Mouse (Mus musculus) kidney, adult 18-20 months (tissue): ENCODE measurements around the gene Acad8.

Experiments
- DNase-seq: peaks from one replicate; pipeline ENCODE4 v3.0.0; 2021

Acad8 gene

DNA sequence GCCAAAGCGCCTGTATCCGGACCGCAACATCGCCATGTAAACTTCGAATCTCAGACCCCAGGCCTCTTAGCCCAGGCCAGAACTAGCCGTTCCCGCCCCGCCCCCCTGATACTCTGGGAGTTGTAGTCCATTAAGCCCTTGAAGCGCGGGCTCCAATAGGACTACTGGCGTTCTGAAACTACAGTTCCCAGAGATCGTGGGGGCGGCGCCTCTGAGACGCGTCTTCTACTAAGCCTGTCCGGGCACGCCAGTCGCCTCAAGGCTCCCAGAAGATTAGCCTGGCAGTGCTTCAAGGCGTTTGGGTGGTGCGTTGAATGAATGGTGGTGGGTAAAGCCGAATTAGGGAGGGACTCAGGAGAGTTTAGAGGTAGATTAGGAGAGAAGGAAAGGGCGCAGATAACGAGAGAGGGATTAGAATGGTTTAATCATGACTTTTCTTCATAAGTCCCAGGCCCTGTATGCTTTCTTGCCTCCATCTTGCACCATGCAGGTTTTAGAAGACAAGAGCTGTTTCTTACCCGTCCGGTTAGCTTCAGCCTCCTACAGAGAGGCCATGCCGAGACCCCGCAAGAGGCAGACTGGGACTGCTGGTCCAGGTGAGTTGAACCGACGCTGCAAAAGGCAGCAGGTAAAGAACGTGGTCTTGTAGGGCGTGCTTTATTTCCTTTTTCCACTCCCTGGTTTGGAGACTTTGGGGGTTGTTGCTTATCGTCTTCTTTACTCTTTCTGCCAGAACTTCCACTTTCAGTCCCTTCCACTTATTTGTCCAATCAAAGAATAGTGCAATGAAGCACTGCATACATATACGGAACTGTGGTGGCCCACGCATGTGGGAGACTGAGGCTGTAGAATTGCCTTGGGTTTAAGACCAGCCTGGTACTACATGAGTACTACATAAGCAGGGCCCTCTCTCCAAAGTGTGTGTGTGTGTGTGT, at the start of gene Acad8, which contains the start of gene Thyn1:
Gene Acad8, minus strand, starts transcription at position 106 of the 935 bp plus-strand sequence.
Gene Thyn1, plus strand, starts transcription at position 250 of the 935 bp plus-strand sequence.
- DNase-seq, result peak; percentile 95

DNA sequence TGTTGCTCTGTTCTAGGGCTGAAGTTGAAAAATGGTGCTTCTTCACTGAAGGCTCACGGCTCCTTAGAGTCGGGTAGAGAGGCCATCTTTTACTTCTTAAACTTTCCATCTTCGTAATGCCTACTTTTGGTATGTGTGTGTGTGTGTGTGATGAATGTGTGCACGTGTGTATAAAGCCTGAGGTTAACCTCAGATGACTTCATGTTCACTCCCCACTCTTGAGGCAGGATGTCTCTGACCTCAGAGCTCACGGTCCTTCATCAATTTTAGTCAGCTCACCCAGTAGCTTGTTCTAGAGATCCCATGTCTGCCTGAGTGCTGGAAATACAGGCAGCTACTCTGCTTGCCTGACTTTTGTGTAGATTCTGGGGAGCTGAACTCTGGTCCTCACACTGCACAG, 44.5 kb upstream of the Acad8 start:
- no peak for DNase-seq

DNA sequence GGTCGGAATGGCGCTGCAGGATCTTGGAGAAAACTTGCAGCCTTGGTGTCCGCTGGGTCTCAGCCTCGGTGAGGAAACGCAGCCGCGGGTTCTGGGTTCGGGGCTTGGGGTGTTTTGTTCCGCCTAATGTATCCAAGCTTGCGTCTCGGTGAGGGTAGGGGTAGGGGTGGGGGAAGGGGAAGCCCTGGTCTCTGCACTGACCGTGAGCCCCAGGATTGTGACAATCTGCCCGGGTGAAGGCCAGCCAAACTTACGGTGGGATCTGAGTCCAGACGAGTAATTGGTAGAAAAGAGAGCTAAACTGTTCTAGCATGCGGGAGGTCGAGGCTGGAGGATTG, 31.4 kb upstream of the Acad8 start:
- DNase-seq, result no peak

DNA sequence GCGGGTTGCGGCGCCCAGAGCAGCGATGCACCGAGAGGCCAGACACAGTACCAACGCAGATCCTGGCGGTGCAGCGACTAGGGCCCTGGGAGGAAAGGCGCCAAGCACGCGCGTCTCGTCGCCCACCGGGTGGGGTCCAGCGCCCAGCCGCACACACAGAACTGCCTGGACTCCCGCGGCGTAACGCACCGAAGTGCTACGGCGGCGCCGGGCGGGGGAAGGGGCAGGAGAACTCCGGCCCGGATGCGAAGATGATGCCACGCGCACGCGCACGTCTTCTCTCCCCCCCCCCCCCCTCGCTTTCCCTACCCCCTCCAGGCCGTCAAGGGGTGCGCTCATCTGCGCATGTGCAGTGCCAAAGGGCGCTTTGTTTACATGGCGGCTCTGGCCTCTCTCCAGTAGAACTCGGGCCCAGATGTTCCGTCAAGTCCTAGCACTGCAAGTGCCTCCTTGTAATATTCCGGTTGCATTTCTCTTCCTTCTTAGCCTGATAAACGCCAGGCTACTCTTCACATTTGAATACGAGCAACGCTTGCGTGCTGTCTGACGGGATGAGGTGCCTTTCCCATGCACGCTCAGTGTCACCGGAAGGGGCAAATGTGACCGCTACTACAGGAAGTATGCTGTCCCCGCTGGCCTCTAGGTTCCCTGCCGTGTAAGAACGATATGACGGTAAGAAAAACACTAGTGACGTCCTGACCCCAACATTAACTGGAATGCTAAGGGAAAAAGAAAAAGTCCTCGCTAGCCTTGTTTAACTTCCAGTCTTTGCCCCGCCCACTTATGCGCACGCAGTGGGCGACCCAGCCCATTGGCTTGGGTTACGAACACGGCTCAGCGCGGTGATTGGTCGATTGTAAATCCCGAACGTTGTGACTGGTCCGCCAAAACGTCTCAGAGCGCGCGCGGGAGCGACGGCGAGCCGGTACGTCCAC, 30.7 kb upstream of the Acad8 start, which contains the start of the genes Vps26b and Ncapd3:
Gene Vps26b, minus strand, starts transcription at position 238 of the 935 bp plus-strand sequence.
Gene Ncapd3, plus strand, starts transcription at position 348 of the 935 bp plus-strand sequence.
- DNase-seq, result peak; percentile 98

DNA sequence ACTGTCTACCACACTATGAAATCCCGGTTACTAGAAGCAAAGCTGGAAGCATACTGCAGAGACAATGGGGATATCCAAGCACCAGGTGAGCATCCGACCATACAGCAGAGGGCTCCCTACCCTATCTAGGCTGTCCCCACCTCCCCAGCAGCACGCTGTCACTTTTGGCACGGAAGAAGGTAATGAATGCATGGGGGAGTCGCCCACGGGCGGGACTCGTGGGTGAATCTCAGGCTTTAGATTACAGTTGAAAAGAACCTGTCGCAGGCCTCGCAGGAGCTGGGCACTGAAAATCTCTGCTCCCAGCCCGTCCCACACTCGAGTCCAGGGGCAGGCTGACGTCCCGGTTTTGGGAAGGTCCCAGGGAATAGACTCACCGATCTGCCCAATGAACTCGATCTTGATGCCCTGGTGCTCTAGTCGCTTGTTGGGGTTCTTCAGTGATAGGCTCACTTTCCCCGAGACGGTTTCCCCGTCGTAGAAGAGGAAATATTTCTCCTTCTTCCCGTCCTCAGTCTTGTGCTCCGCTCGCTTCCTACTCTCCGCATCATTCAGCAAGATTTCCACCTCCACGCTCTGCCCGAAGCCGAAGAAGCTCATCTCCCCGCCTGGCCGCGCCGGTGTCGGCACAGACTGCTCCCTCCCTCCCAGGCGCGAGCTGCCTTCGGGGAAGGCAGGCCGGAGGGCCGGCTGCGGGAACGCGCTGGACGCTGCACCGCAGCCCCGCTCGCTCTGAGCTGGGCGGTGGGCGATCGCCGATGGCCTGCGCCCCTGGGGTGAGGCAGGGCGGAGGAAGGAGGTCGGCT, 29.9 kb upstream of the Acad8 start:
- DNase-seq, result peak; percentile 36

DNA sequence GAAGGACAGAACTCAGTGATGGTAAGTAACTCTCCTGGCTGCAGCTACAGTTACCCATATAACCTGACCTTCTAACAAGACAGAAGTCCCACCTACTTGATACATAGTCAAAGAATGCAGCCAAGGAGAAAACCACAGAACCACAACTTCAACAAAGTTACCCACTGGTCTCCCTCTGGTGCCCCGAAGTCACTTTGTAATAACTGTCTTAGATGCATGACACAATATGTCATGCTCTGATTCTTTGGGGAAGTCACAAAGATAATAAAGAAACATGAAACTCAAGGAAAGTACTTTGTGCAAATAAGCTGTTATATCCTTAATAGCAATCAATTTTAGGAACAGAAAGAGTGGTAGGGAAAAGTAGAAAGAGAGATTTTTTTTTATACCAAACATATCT, 27.3 kb upstream of the Acad8 start:
- no peak for DNase-seq

DNA sequence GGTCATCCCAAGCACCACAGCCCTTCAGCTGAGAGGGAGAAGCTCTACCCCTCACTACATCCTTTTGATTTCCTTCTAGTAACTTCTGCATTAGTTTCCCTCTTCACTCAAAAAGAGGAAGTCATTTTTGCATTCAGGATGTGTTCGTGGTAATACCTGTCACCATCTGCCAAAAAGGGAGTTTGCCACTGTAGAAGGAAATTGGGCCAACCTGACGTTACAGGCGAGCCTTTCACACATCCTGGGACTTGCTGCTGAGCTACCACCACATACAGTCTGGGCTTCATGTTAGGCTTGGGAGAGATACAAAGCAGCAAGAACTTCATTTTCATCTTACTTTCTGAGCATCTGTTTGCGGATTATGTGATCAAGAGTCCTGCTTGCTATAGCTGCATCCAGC, 24.3 kb upstream of the Acad8 start:
- no peak for DNase-seq

DNA sequence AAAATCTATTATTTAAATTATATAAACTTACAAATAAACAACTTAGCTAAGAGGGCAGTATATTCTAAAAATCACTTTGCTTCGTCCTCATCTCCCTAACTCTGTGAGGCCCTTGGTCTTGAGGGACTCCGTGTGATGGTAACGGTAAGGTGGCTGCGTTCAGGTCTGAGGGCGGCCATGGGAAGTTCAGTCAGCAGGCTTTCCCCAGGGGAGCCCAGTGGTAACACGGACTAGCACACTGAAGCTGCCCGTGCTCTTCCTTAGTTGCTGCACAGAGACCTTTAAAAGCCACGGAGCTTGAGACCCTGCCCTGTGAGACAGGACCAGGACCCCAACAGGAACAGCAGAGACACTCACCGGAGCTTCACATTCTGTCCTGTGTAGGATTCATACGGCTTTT, 19.6 kb upstream of the Acad8 start:
- no peak for DNase-seq

DNA sequence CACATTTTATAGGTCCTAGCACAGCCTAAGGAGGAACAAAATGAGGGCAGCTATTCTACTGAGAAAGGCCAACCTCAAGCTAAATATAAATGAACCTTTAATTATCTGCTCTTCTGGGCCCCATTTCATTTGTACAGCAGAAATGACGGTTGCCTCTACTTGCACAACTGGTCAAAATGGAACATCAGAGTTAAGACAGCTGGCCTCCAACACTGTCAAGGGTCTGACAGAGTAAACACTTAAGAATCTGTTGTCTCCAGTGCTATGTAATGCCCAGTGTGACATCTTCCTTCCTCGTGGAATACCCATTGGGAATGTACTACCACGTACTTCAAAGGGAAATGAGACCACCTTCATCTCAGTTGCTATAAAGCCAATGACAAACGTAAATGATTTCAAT, 12.2 kb upstream of the Acad8 start:
- no peak for DNase-seq

DNA sequence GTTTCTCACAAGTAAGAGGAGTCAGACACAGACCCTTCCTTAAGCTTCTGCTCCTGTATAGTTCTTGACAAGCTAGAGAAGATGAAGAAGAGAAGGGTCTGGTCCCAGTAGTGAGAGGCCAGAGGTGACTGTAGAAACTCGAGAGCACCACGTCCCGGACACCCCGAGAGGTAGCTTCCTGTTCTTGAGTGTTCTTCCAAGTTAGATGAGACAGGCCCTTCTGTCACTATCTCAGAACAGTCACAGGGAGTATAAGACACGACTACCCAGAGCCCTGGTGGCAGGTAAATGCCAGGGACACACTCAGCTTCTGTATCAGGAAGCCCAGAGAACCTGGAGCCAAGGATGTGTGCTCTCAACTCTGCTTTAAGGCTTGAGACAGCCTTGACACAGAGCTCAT, 9.9 kb upstream of the Acad8 start:
- DNase-seq, result no peak

DNA sequence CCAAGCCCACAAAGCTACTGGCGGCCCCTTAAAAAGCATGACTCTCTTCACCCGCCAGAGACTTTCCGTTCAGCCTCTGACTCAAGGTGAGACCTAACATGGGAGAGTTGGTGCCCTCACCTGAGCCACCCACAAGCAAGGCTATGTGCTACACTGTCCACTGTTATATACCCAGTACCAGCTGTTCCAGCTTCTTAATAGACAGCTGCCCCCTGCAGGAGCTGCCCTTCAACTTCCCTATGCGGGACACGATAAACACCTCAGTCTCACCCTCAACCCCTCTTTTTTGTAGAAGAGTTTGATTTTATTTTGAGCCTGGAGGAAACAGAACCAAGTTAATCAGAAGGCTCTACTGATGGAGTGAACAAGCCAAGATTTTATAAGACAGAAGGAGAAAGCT, 7.5 kb upstream of the Acad8 start:
- no peak for DNase-seq

DNA sequence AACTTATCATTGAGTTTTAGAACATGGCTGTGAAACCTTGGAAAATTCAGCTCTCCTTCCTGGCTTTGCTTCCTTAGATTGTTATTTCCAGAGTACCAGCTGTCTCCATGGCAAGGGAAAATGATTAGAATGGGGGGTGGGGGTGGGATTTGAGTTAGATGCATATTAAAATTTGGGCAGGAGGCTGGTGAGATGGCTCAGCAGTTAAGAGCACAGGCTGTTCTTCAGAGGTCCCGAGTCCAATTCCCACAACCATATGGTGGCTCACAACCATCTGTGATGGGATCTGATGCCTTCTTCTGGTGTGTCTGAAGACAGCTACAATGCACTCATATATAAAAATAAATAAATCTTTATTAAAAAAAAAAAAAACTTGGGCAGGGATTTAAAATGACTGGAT, 6.6 kb upstream of the Acad8 start:
- no peak for DNase-seq

DNA sequence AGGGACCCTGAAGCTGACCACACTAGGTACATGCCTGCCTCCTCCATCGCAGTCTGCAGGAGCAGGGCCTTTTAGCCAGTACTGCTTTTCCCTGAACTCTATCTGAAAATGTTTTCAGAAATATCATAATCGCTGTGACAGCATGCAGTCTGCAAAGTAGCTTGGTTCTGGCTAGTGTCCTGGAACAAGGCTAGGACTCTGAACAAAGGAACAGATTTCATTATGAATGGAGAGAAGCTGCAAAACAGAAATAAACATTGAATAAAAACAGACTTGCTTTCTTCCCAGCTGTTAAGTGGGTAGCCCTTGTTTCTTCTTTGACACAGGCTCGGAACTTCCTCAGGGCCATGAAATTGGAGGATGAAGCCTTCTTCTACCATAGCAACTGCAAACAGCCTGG, 5.9 kb upstream of the Acad8 start:
- DNase-seq, result no peak

DNA sequence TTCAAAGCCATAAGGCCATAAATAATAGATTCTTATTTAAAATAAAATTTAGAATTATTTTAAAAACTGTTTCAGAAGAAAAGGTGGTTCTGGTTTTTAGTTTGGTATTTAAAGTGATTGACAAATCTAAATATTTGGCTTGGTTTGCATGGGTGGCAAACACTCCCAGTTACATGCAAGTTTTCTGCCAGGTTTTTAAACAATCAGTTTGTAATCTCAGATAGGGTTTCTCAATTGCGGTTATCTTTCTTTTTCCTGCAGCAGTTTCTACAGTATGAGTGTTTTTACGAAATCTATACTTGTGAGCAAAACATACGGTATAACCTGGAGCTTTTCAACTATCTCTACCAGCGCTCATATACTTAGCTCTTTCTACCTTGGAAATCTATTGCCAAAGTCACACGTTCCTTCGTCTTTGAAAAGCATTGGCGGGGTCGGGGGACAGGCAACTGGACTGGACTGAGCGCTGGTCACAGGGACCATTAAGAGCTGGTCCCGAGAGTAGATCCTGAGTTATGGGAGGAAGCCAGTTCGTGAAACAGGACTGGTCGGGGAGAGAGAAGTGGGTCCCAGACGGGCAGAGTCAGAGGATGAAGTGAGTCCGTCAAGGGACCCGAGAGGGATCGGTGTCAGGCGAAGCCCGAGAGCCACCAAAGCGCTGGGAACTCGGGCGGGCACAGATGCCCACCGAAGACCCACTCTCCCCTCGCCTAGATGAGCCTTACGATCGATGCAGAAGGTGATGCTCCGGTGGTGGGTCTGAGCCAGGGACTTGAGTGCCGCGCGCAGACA, 501 bp downstream of the Acad8 start:
- no peak for DNase-seq

DNA sequence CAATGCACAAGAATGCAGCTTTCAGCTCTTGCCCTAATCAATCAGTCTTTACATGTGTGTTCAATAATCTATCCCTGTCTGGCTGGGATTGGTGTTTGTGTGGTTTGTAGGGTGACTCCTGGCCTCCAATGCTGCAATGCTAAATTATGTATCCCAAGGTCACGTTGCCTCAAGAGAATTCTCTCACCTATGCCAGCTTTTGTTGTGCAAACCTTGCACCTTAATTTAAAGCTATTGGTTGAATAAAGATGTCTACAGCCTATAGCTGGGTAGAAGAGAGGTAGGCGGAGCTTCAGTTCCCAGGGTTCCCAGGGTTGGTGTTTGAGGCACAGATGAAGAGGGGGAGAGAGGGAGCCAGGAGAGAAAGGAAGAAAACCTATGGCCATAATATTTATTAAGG, 1.9 kb downstream of the Acad8 start:
- no peak for DNase-seq

DNA sequence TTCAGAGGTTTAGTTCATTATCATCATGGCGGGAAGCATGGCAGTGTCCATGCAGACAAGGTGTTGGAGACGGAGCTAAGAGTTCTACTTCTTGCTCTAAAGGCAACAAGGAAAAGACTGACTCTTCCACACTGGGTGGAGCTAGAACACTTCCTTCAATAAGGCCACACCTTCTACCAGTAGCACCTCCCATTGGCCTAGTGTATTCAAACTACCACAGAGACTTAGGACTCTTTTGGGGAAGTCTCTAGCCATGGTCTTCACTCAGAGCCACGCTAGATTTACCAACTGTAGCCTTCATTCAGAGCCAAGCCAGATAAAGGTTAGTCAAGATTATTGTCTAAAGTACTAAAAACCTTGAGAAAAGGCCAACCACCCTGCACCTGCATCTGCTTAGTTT, 2.3 kb downstream of the Acad8 start:
- DNase-seq, result no peak

DNA sequence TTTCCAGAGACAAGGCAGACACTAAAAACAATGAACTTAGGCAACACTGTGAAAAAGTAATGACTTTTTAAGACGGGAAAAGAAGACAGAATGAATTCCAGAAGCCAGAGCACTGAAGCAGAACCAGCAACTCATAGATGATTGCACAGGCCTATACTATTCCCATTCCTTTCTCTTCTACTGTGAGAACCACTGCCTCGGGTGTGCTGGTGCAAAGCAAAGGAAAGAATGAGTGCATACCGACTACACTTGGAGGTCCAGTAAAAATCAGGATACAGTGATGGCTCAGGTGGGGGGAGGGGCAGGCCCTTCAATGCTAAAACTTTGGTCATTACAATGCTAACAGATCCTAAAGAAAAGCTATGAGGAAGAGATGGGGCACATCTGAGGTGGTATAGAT, 5.5 kb downstream of the Acad8 start:
- no peak for DNase-seq

DNA sequence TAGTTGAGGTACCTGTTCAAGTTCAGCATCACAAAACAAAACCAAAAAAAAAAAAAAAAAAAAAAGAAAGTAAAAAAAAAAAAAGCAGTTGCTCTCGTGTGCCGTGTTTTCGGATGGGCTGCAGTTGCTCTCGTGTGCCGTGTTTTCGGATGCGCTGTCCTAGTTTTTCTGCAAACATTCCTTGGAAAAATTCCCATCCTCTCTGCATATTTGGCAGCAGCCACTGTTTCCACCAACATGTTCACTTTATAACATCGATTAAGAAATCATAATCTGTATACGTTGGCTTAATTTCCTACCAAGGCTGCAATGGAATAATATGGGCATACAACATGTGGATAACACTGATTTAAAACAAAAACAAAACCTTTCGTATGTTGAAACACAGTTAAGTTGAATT, 6.2 kb downstream of the Acad8 start:
- DNase-seq, result no peak

DNA sequence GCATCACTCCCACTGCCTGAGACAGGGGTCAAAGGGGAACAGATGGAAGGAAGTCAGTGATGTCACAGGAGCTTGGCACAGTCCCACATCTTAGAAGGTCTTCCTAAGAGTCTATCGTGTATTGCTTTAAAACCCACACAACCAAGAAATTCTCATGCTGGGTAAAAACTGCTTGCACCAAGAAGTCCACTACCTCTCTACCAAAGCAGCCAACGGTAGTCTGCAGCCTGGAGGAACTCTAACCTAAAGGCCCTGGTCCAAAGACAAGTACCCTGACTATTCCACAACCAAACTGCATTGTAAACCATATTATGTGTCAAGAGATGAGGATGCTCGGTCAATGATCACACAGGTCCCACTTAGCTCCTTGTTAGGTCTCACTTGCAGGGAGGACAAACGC, 9.2 kb downstream of the Acad8 start:
- DNase-seq, result no peak

DNA sequence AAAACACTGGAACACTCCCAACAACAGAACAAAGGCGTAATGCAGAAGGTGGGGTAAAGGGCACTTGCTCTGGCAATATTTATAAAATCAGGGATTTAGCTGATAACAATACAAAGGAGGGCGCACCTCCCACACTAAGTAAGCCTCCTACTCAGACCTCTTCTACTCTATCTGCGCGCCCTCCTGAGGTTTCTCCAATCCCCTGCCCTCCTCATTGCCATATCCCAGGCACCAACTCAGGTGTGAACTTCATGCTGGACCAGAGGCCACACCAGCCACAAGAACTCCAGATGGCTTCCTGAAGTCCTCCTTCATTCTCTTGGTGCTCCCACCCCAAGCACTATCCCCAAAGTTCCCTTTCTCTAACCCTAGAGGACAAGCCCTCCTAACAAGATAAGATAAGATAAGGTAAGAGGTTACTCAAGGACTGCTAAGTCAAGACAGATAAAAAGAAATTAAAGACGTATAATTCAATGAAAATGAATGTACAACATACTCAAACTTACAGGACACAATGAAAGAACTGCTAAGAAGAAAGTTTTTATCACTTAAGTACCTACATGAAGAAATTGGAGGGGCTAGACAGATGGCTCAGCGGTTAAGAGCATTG, 13.6 kb downstream of the Acad8 start:
- DNase-seq, result no peak

DNA sequence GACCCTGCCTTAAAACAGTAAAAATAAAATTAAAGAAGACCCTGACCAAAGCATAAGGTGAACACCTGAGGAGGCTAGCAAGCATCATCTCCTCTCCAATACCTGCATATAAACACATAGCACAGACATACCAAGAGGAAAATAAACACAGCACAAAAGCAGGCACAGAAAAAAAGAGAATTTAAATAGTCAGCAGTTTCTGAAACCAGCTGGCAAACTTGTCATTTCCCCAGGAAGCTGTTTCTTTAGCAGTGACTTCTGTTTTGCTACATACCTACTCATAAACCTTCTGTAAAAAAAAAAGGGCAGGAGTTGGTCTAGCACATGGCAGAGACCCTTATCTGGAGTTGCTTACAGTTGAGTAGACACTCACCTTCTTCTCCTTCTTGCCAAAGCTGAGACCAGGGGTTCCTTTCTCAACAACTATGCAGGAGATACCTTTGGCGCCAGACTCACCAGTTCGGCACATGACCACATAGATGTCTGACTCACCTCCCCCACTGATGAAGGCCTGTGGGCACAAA, 14.2 kb downstream of the Acad8 start:
- DNase-seq, result no peak
